Mouse (Mus musculus): ENCODE results near the gene Emilin2.

GRCm38 (mm10) chr17:71259727-71260126 lies 52.1 kb downstream of the Emilin2 start:
- TF ChIP-seq GATA1 (IDR thresholded peaks at IDR 0.05; ENCODE audit: low read length) (no peak), TAL1 (IDR thresholded peaks at IDR 0.05; ENCODE audit: low read length) (no peak)
